Mouse (Mus musculus) liver, embryonic 18 days (tissue): Measurements from ENCODE around the gene Zbtb20. TPM values are rescaled to one million over a fixed set of nuclear protein-coding genes. Genes with fewer than 3 reads are reported as not detected.

Source experiments
- polyA plus RNA-seq: library from polyadenylated mRNA; depleted of rRNA; stranded (reverse); fragments of >200 nt; gene quantifications from 2 replicates; pipeline ENCODE4 v1.2.3, GENCODE M21; 2012; rRNA removed

Gene Zbtb20
- 1.3 and 1.9 TPM in 2 replicates for polyA plus RNA-seq

GRCm38 (mm10) chr16:42875852-42875980, at the start of gene Zbtb20:
Gene Zbtb20, plus strand, starts transcription at chr16:42875881.

DNA sequence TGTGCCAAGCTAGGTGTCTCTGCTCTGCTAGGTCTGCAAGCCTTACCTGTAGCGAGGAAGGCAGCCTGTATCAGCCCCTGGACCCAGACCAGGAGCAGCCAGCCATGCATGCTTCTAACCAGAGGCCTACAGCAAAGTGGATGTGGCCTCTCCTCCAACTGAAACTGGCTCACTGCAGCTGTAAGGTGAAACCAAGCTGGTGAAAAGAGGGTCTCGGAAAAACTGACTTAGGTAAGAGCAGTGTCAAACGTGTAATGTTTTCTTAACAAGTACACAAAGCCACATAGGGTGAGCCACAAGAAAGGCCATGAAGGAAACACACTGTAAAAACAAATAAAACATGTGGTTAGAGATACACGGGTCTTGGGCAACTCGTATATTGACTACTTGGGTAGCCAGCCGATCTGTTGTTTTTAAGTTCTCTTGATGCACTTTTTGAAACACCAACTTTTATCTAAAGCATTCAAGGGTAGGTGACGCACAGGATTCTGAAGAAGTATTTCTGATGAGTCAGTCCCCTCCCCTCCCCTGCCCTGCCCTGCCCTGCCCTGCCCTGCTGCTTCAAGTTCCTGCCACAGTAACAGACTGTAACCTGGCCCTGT, 788.4 kb downstream of the Zbtb20 start, which contains the start of gene Tigit:
Gene Tigit (minus strand): TSS at position 169 of the 602 bp plus-strand sequence.

